Mouse (Mus musculus) neural tube, embryonic 14.5 days (tissue): ENCODE data around the gene Spsb1. TPM values are rescaled to one million over a fixed set of nuclear protein-coding genes. Genes with fewer than 3 reads are reported as not detected.
A peak's percentile ranks its signal among the peaks of the same experiment; 100 is the strongest.

Experiments used
- ATAC-seq: fragments of 200-750 bp; cut with Nextera tagmentation; 2 replicates; pipeline ENCODE4 v1.8.0; 2017; ENCODE audit warnings: low read depth, mild to moderate bottlenecking, moderate TSS enrichment, moderate library complexity
- H3K27ac ChIP-seq: fragments of 300-500 bp; sonication (generic); 2 replicates; pipeline ENCODE4 v1.5.1; 2014; ENCODE audit warnings: low read depth, mild to moderate bottlenecking, control low read depth, low read length, moderate library complexity, mixed read lengths
- H3K27me3 ChIP-seq: fragments of 300-500 bp; sonication (generic); 2 replicates; pipeline ENCODE4 v1.6.1; 2014; ENCODE audit warnings: low read length; ENCODE audit not compliant: control insufficient read depth, insufficient read depth
- H3K36me3 ChIP-seq: fragments of 300-500 bp; sonication (generic); 2 replicates; pipeline ENCODE4 v1.6.1; 2014; ENCODE audit warnings: low read length, mixed read lengths; ENCODE audit not compliant: control insufficient read depth, insufficient read depth
- H3K4me1 ChIP-seq: fragments of 300-500 bp; sonication (generic); 2 replicates; pipeline ENCODE4 v1.6.1; 2014; ENCODE audit warnings: low read length; ENCODE audit not compliant: control insufficient read depth, insufficient read depth
- H3K4me2 ChIP-seq: fragments of 300-500 bp; sonication (generic); 2 replicates; pipeline ENCODE4 v1.6.1; 2014; ENCODE audit warnings: mild to moderate bottlenecking, low read depth, low read length, control low read depth
- H3K4me3 ChIP-seq: fragments of 300-500 bp; sonication (generic); 2 replicates; pipeline ENCODE4 v1.5.1; 2014; ENCODE audit warnings: low read depth, low read length, control low read depth, mixed read lengths
- H3K9ac ChIP-seq: fragments of 300-500 bp; sonication (generic); replicated peaks from 2 replicates; pipeline ENCODE4 v1.6.1; 2014; ENCODE audit warnings: low read depth, mild to moderate bottlenecking, control low read depth, low read length, mixed read lengths
- H3K9me3 ChIP-seq: fragments of 300-500 bp; sonication (generic); 2 replicates; pipeline ENCODE4 v1.6.1; 2016; ENCODE audit warnings: low read length; ENCODE audit not compliant: control insufficient read depth
- WGBS: fragments of 180-500 bp; shearing (Covaris S2); extraction: QIAGEN DNeasy Blood & Tissue Kit; methylation state at CpG from one replicate; pipeline ENCODE4 v1.1.7; 2014; 5-methylcytosine and 5-hydroxymethylcytosine counted together
- polyA plus RNA-seq: library from polyadenylated mRNA; unstranded; fragments of >200 nt; fragmentation: Nextera tagmentation; extraction: Ambion mirVana; gene quantifications from 2 replicates; pipeline ENCODE4 v1.2.1, GENCODE M21; 2014

Spsb1 gene
- polyA plus RNA-seq, 1 experiment from 2014 or later = 5.9 TPM

DNA sequence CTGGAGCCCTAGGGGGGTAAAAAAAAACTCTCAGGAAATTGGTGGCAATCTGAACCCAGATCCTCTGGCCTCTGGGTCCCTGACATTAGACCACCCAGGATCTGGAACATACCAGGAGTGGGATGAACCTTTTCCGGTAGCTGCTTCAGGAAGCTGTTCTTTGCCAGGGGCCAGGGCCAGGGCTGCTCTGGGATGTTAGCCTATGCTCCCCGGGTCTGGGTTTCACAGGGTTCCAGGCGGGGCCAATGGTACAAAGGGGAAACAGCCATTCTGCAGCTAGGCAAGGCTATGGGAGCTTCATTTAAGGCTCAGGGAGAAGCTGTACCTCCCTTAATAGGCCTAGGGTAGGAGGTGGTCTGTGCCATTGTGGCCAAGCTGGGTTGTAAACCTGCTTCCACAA is 9.9 kb upstream of the Spsb1 start:
- no peak overlapping the region for H3K27ac ChIP-seq
- H3K9me3 ChIP-seq = no peaks in the 10 kb centered on the region
- no peaks in the 10 kb centered on the region for H3K4me1 ChIP-seq
- H3K4me2 ChIP-seq = no peak overlapping the region
- no peaks in the 10 kb centered on the region for H3K36me3 ChIP-seq
- ATAC-seq = no peak
- H3K27me3 ChIP-seq = no peaks in the 10 kb centered on the region
- H3K4me3 ChIP-seq = no peak overlapping the region
- WGBS = 32% methylated on average over 3 of the region's 3 CpGs
- no peak overlapping the region for H3K9ac ChIP-seq

DNA sequence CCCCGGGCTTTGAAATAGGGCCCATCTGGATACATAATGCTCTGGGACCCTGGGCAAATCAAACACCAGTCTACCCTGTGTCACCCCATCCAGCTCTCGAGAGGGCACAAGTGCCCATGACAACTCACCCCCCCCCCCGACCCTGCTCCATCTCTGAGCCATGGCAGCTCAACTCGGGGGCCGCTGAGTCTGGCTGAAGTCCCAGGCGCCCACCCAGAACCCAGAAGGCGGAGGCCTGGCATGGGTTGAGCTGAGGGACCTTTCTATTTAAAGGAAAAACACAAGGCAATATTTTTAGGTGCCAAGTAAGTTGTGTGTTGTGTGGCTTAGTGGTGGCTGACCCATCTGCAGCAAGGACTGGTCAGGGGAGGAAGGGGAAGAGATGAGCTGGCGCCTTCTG is 9.4 kb upstream of the Spsb1 start:
- no peak for ATAC-seq
- H3K4me3 ChIP-seq = no peak overlapping the region
- H3K9me3 ChIP-seq = no peaks in the 10 kb centered on the region
- H3K4me1 ChIP-seq = no peaks in the 10 kb centered on the region
- 73% methylated on average over 8 of the region's 8 CpGs for WGBS
- H3K27ac ChIP-seq = no peak overlapping the region
- no peaks in the 10 kb centered on the region for H3K36me3 ChIP-seq
- no peaks in the 10 kb centered on the region for H3K27me3 ChIP-seq
- no peak overlapping the region for H3K4me2 ChIP-seq
- H3K9ac ChIP-seq = no peak overlapping the region

DNA sequence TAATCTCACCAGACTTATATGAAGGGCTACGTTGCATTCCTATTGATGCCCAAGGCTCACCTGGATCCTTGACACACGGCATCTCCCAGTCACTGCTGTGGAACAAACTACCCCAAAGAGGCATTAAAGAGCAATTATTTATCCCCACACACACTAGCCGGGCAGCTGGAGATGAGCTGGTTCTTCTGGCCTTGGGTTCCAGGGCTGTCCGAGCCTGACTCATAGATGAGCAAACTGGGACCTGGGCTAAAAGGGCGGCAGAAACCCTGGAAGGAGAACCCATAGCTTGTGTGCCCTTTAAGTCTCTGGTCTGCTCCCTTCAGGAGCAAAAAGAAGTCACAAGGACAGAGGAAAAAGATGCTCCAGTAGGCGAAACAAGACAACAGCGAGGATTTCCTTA is 5.5 kb upstream of the Spsb1 start:
- Histone ChIP-seq H3K9me3 (no peaks in the 10 kb centered on the region), H3K4me3 (no peak overlapping the region), H3K27ac (no peak overlapping the region), H3K9ac (no peak overlapping the region), H3K36me3 (no peaks in the 10 kb centered on the region), H3K4me2 (no peak overlapping the region), H3K27me3 (peaks cover 10% of the 10 kb centered on the region), H3K4me1 (no peaks in the 10 kb centered on the region)
- ATAC-seq = no peak
- WGBS = 88% methylated on average over 7 of the region's 7 CpGs

DNA sequence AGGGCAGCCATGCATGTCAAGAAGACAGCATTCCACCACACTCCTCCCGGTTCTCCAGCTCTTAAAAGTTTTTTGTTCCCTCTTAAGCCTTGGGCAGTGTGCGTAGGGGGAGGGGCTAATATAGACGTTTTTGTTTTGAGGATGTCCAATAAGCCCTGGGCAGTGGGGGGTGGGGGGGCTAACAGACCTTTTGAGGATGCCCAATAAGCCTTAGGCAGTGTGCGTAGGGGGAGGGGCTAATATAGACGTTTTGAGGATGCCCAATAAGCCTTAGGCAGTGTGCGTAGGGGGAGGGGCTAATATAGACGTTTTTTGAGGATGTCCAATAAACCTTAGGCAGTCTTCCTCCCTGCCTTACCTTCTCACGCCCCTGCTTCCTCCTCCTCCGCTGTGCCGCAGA is 5.0 kb upstream of the Spsb1 start:
- Histone ChIP-seq H3K27ac (no peak overlapping the region), H3K36me3 (no peaks in the 10 kb centered on the region), H3K27me3 (peaks cover 10% of the 10 kb centered on the region), H3K9ac (no peak overlapping the region), H3K9me3 (no peaks in the 10 kb centered on the region), H3K4me2 (no peak overlapping the region), H3K4me1 (no peaks in the 10 kb centered on the region), H3K4me3 (no peak overlapping the region)
- no peak for ATAC-seq
- WGBS = 59% methylated on average over 10 of the region's 10 CpGs

DNA sequence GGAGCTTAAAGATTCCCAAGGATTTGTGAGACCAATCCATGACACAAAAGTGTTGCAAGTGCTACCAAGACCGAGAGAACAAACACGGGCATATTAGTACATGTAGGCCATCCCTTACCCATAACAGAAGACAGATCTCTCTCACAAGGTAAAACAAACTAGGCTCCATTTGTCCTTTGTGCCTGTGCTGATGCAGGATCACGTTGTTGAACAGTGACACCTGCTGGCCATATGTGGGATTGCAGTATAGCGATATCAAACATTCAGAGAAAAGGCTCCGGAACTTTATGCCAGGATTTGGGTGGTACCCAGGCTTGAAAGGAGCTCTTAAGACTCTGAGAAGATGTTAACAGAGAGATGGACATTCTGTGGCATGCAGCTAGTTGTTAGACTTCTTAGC is 3.7 kb upstream of the Spsb1 start:
- Histone ChIP-seq H3K27me3 (peaks cover 10% of the 10 kb centered on the region), H3K4me2 (no peak overlapping the region), H3K27ac (no peak overlapping the region), H3K9me3 (no peaks in the 10 kb centered on the region), H3K9ac (no peak overlapping the region), H3K4me3 (no peak overlapping the region), H3K36me3 (no peaks in the 10 kb centered on the region), H3K4me1 (no peaks in the 10 kb centered on the region)
- no peak for ATAC-seq
- WGBS = 10% methylated on average over 5 of the region's 5 CpGs

GRCm38 (mm10) chr4:149956048-149956447 is 1.2 kb upstream of the Spsb1 start:
- 54% methylated on average over 13 of the region's 13 CpGs for WGBS
- H3K9ac ChIP-seq = no peak overlapping the region
- no peaks in the 10 kb centered on the region for H3K4me1 ChIP-seq
- no peak overlapping the region for H3K4me2 ChIP-seq
- H3K36me3 ChIP-seq = no peaks in the 10 kb centered on the region
- no peak overlapping the region for H3K27ac ChIP-seq
- no peak for ATAC-seq
- H3K27me3 ChIP-seq = peaks cover 10% of the 10 kb centered on the region
- H3K4me3 ChIP-seq = no peak overlapping the region
- no peaks in the 10 kb centered on the region for H3K9me3 ChIP-seq

GRCm38 (mm10) chr4:149955631-149956030 is 788 bp upstream of the Spsb1 start:
- Histone ChIP-seq H3K4me2 (peak overlapping the region; percentile 96), H3K36me3 (no peaks in the 10 kb centered on the region), H3K4me3 (peak overlapping the region; percentile 50; the same call in 1 of the 2 replicates), H3K9me3 (no peaks in the 10 kb centered on the region), H3K27ac (no peak overlapping the region), H3K27me3 (peaks cover 10% of the 10 kb centered on the region), H3K4me1 (no peaks in the 10 kb centered on the region), H3K9ac (no peak overlapping the region)
- no peak for ATAC-seq
- 18% methylated on average over 15 of the region's 15 CpGs for WGBS

- H3K9me3 ChIP-seq = no peaks in the 10 kb centered on the region
- peak; percentile 32; the same call in 1 of the 2 replicates for ATAC-seq
- peak overlapping the region; percentile 50 for H3K4me3 ChIP-seq
- peak overlapping the region; percentile 3; the same call in 1 of the 2 replicates for H3K27ac ChIP-seq
- no peaks in the 10 kb centered on the region for H3K4me1 ChIP-seq
- peak overlapping the region; percentile 96 for H3K4me2 ChIP-seq
- H3K36me3 ChIP-seq = no peaks in the 10 kb centered on the region
- H3K27me3 ChIP-seq = peaks cover 10% of the 10 kb centered on the region
- H3K9ac ChIP-seq = peak overlapping the region; percentile 66
- 6% methylated on average over 32 of the region's 32 CpGs for WGBS
Measured at GRCm38 (mm10) chr4:149953621-149954481, 992 bp downstream of the Spsb1 start.

GRCm38 (mm10) chr4:149952201-149952600 is 2.6 kb downstream of the Spsb1 start:
- H3K36me3 ChIP-seq = no peaks in the 10 kb centered on the region
- H3K27me3 ChIP-seq = peaks cover 10% of the 10 kb centered on the region
- no peak overlapping the region for H3K4me3 ChIP-seq
- H3K9ac ChIP-seq = no peak overlapping the region
- no peak overlapping the region for H3K4me2 ChIP-seq
- ATAC-seq = no peak
- H3K27ac ChIP-seq = no peak overlapping the region
- no peaks in the 10 kb centered on the region for H3K9me3 ChIP-seq
- WGBS = 67% methylated on average over 9 of the region's 9 CpGs
- H3K4me1 ChIP-seq = no peaks in the 10 kb centered on the region
